Comparison of ENCODE assay signal across 22 mouse cellular contexts in the genomic region with DNA sequence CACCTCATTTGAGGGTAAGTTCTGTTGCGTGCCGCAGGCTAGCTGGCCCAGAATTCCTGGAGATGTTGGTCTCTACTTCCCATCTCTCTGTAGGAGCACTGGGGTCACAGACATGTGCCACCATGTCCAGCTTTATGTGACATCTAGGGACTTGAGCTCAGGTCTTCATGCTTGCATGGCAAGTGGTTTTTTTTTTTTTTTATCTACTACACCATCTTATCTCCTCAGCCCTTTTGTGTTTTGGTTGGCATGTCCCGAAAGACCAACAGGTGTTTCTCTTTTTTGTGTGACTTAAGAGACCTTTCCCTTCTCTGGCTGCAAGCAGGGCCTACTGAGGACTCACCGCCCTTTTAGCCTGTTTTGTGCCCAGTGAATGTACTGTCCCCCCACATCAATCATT.
"Had no signal": no experiment of that assay in that cellular context is flagged by ENCODE, and none has a peak within 500 bp of the region (broad histone marks: within the 10 kb centered on the region; RNA-seq: fewer than 3 reads in every experiment).

No protein-coding gene starts in this region.

- H3K9me3 ChIP-seq: limb, embryonic 15.5 days; neural tube, embryonic 12.5 days; neural tube, embryonic 15.5 days had no signal

- H3K27me3 ChIP-seq: limb, embryonic 15.5 days; neural tube, embryonic 12.5 days; neural tube, embryonic 15.5 days had no signal

- ATAC-seq: liver, postnatal 0 days had no signal

- H3K4me3 ChIP-seq: layer of hippocampus, adult 2 months; limb, embryonic 15.5 days; neural tube, embryonic 12.5 days; neural tube, embryonic 15.5 days had no signal

- H3K4me2 ChIP-seq: limb, embryonic 15.5 days; liver, embryonic 11.5 days; midbrain, embryonic 11.5 days; neural tube, embryonic 12.5 days; neural tube, embryonic 15.5 days had no signal

- H3K9ac ChIP-seq: limb, embryonic 15.5 days; liver, embryonic 14.5 days; liver, postnatal 0 days; neural tube, embryonic 12.5 days; neural tube, embryonic 15.5 days had no signal

- DNase-seq: kidney, adult 11 months; kidney, adult 8-10 months; kidney, postnatal 14 days; layer of hippocampus, adult 9-11 months; liver, postnatal 0 days; lung, postnatal 14 days; lung, postnatal 4 days; midbrain, embryonic 14.5 days; right cerebral cortex, adult 18-20 months; right cerebral cortex, postnatal 14 days; right cerebral cortex, postnatal 4 days; thymus, adult 2 months; thymus, postnatal 14 days; thymus, postnatal 4 days had no signal

- H3K27ac ChIP-seq: liver, embryonic 14.5 days; neural tube, embryonic 12.5 days; neural tube, embryonic 15.5 days; stomach, postnatal 0 days had no signal
